Mouse (Mus musculus) embryonic facial prominence, embryonic 14.5 days (tissue): Measurements from ENCODE around the gene Rgs18. TPM values are rescaled to one million over a fixed set of nuclear protein-coding genes. Genes with fewer than 3 reads are reported as not detected.
A peak's percentile ranks its signal among the peaks of the same experiment; 100 is the strongest.

Experiments used
- ATAC-seq: fragments of 200-750 bp; cut with Nextera tagmentation; 2 replicates; pipeline ENCODE4 v1.8.0; 2017; ENCODE audit warnings: low read depth, moderate number of reproducible peaks, moderate TSS enrichment
- DNase-seq: peaks from one replicate; pipeline ENCODE4 v3.0.0-alpha.2; 2015; ENCODE audit warnings: low spot score
- H3K27ac ChIP-seq: fragments of 300-500 bp; sonication (generic); replicated peaks from 2 replicates; pipeline ENCODE4 v1.5.1; 2014; ENCODE audit warnings: low read depth, mild to moderate bottlenecking, low read length, moderate library complexity
- H3K27me3 ChIP-seq: fragments of 300-500 bp; sonication (generic); replicated peaks from 2 replicates; pipeline ENCODE4 v1.6.1; 2014; ENCODE audit warnings: low read length; ENCODE audit not compliant: control insufficient read depth, insufficient read depth
- H3K36me3 ChIP-seq: fragments of 300-500 bp; sonication (generic); 2 replicates; pipeline ENCODE4 v1.6.1; 2014; ENCODE audit warnings: low read length, mixed read lengths; ENCODE audit not compliant: control insufficient read depth, insufficient read depth
- H3K4me1 ChIP-seq: fragments of 300-500 bp; sonication (generic); 2 replicates; pipeline ENCODE4 v1.6.1; 2014; ENCODE audit warnings: antibody characterized with exemption, low read length; ENCODE audit not compliant: control insufficient read depth, insufficient read depth
- H3K4me2 ChIP-seq: fragments of 300-500 bp; sonication (generic); 2 replicates; pipeline ENCODE4 v1.6.1; 2014; ENCODE audit warnings: low read depth, mild to moderate bottlenecking, low read length, moderate library complexity, mixed read lengths
- H3K4me3 ChIP-seq: fragments of 300-500 bp; sonication (generic); 2 replicates; pipeline ENCODE4 v1.5.1; 2014; ENCODE audit warnings: low read depth, mild to moderate bottlenecking, low read length
- H3K9ac ChIP-seq: fragments of 300-500 bp; sonication (generic); 2 replicates; pipeline ENCODE4 v1.6.1; 2014; ENCODE audit warnings: low read depth, mild to moderate bottlenecking, low read length, moderate library complexity, mixed read lengths
- H3K9me3 ChIP-seq: fragments of 300-500 bp; sonication (generic); 2 replicates; pipeline ENCODE4 v1.6.1; 2016; ENCODE audit warnings: low read length; ENCODE audit not compliant: control insufficient read depth
- WGBS: fragments of 180-500 bp; shearing (Covaris S2); extraction: QIAGEN DNeasy Blood & Tissue Kit; methylation state at CpG from one replicate; pipeline ENCODE4 v1.1.7; 2014; 5-methylcytosine and 5-hydroxymethylcytosine counted together
- polyA plus RNA-seq: library from polyadenylated mRNA; unstranded; fragments of >200 nt; fragmentation: Nextera tagmentation; extraction: Ambion mirVana; gene quantifications from 2 replicates; pipeline ENCODE4 v1.2.1, GENCODE M21; 2014

Gene Rgs18
- polyA plus RNA-seq: 4.0 and 4.1 TPM in 2 replicates

- Histone ChIP-seq H3K4me1 (no peaks in the 10 kb centered on the region), H3K4me3 (no peak within 1 kb of the TSS), H3K27ac (no peak within 1 kb of the TSS), H3K9ac (no peak within 1 kb of the TSS), H3K36me3 (no peaks in the 10 kb centered on the region), H3K4me2 (no peak within 1 kb of the TSS), H3K27me3 (no peaks in the 10 kb centered on the region), H3K9me3 (no peaks in the 10 kb centered on the region)
- peak; percentile 4 for DNase-seq
- 83% methylated on average over 5 of the region's 5 CpGs for WGBS
- no peak for ATAC-seq
These were observed at the start of gene Rgs18 for GRCm38 (mm10) chr1:144775331-144775730. Gene Rgs18, minus strand, starts transcription at chr1:144775435.

- Histone ChIP-seq H3K27ac (no peak overlapping the region), H3K4me2 (no peak overlapping the region), H3K27me3 (no peaks in the 10 kb centered on the region), H3K4me1 (no peaks in the 10 kb centered on the region), H3K36me3 (no peaks in the 10 kb centered on the region), H3K9ac (no peak overlapping the region), H3K4me3 (no peak overlapping the region), H3K9me3 (no peaks in the 10 kb centered on the region)
- ATAC-seq: no peak
- WGBS: 91% methylated on average over 1 of the region's 1 CpGs
- no peak for DNase-seq
These were observed 841 bp downstream of the Rgs18 start for GRCm38 (mm10) chr1:144774394-144774793.

DNA sequence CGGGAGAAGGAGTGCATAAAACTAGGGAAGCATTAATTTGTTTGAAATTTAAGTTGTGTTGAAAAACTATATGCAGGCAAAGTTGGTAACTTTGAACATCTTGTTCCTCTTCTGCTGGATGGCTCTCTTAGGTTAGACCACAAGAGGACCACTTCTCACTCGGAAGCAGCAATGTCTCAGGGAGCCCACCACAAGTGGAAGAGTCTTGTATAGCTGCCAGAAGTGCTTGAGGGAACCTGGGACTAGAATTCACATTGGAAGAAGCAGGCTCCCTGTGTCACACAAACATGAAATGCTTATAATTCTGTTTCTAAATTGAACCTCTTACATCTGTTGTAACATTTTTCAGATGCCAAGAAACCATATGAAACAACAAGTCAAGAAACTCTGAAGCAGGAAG lies 9.0 kb downstream of the Rgs18 start:
- H3K27ac ChIP-seq: no peak overlapping the region
- DNase-seq (no peak), ATAC-seq (no peak)
- H3K4me2 ChIP-seq: no peak overlapping the region
- no peak overlapping the region for H3K4me3 ChIP-seq
- H3K27me3 ChIP-seq: no peaks in the 10 kb centered on the region
- H3K36me3 ChIP-seq: no peaks in the 10 kb centered on the region
- H3K9me3 ChIP-seq: no peaks in the 10 kb centered on the region
- H3K9ac ChIP-seq: no peak overlapping the region
- no peaks in the 10 kb centered on the region for H3K4me1 ChIP-seq
- 35% methylated on average over 2 of the region's 2 CpGs for WGBS

- Histone ChIP-seq H3K27me3 (no peaks in the 10 kb centered on the region), H3K4me3 (no peak overlapping the region), H3K4me1 (no peaks in the 10 kb centered on the region), H3K4me2 (no peak overlapping the region), H3K27ac (no peak overlapping the region), H3K9ac (no peak overlapping the region), H3K9me3 (no peaks in the 10 kb centered on the region), H3K36me3 (no peaks in the 10 kb centered on the region)
- DNase-seq (no peak), ATAC-seq (no peak)
- WGBS: 89% methylated on average over 3 of the region's 3 CpGs
These were observed 14.4 kb downstream of the Rgs18 start for GRCm38 (mm10) chr1:144760792-144761191.

DNA sequence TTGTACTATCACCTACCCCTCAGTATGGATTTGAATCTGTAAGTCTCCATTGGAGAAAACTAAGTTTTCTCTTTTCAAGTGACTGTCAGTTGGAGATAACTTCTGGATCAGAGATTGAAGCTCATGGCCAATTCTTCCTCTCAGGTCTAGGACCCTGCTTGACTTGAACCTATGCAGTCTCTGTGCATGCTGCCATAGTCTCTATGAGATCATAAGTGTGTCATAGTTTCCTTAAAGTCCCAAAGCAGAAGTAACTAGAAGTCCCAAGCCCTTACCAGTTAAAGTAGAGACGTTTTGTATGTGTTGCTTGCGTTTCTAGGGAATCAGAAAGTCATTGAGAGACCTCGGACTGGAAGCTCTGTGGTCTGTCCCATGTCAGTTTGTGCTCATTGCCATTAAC lies 24.5 kb downstream of the Rgs18 start:
- no peak overlapping the region for H3K9ac ChIP-seq
- no peak overlapping the region for H3K27ac ChIP-seq
- no peaks in the 10 kb centered on the region for H3K4me1 ChIP-seq
- no peak overlapping the region for H3K4me2 ChIP-seq
- ATAC-seq (no peak), DNase-seq (no peak)
- no peaks in the 10 kb centered on the region for H3K9me3 ChIP-seq
- no peak overlapping the region for H3K4me3 ChIP-seq
- 67% methylated on average over 3 of the region's 3 CpGs for WGBS
- no peaks in the 10 kb centered on the region for H3K27me3 ChIP-seq
- no peaks in the 10 kb centered on the region for H3K36me3 ChIP-seq

DNA sequence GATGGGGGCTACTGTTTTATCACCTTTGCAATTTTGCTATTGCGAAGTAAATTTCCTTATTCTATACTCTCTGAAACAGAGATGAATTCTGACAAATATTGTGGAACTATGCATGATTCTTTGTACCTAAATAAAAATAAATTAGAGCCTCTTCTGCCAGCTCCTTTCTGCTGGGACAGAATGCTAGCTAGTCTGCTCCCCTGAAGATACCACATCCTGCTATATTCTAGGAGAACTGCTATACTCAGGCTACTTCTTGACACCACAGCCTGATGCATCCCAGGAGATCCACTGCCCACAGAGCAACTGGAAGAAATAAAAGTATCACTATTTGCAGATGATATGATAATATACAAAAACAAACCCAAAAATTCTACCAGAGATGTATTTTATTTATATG lies 29.1 kb downstream of the Rgs18 start:
- Histone ChIP-seq H3K4me3 (no peak overlapping the region), H3K27me3 (no peaks in the 10 kb centered on the region), H3K9ac (no peak overlapping the region), H3K4me2 (no peak overlapping the region), H3K36me3 (no peaks in the 10 kb centered on the region), H3K27ac (no peak overlapping the region), H3K9me3 (no peaks in the 10 kb centered on the region), H3K4me1 (no peaks in the 10 kb centered on the region)
- DNase-seq (no peak), ATAC-seq (no peak)
- 94% methylated on average over 1 of the region's 1 CpGs for WGBS

GRCm38 (mm10) chr1:144737739-144738138 lies 37.5 kb downstream of the Rgs18 start:
- H3K4me3 ChIP-seq: no peak overlapping the region
- H3K9ac ChIP-seq: no peak overlapping the region
- no peak overlapping the region for H3K27ac ChIP-seq
- H3K4me2 ChIP-seq: no peak overlapping the region
- H3K9me3 ChIP-seq: no peaks in the 10 kb centered on the region
- 87% methylated on average over 6 of the region's 6 CpGs for WGBS
- no peaks in the 10 kb centered on the region for H3K4me1 ChIP-seq
- H3K36me3 ChIP-seq: no peaks in the 10 kb centered on the region
- DNase-seq (no peak), ATAC-seq (no peak)
- no peaks in the 10 kb centered on the region for H3K27me3 ChIP-seq

DNA sequence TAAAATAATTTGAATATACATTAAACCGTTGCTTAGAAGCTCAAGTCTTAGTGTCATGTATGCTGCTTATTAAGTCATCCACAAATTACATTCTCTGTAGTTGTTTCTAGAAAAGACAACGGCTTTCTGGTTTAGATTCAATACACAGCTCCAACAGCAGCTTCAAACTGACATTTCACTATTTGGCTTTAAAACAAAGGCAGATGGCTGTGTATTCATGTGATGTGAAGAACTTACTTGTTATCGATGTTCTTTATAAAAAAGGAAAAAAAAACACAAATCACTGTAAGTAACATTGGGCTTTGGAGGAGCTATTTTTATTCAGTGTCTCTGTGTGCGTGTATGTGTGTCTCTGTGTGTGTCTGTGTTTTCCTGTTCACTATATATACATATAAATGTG lies 54.5 kb downstream of the Rgs18 start:
- Histone ChIP-seq H3K27ac (no peak overlapping the region), H3K4me2 (no peak overlapping the region), H3K9me3 (no peaks in the 10 kb centered on the region), H3K27me3 (no peaks in the 10 kb centered on the region), H3K4me1 (no peaks in the 10 kb centered on the region), H3K4me3 (no peak overlapping the region), H3K36me3 (no peaks in the 10 kb centered on the region), H3K9ac (no peak overlapping the region)
- ATAC-seq: no peak
- no peak for DNase-seq
- 87% methylated on average over 4 of the region's 4 CpGs for WGBS

GRCm38 (mm10) chr1:144704373-144704772 lies 70.9 kb downstream of the Rgs18 start:
- Histone ChIP-seq H3K36me3 (no peaks in the 10 kb centered on the region), H3K27ac (no peak overlapping the region), H3K4me3 (no peak overlapping the region), H3K4me2 (no peak overlapping the region), H3K4me1 (no peaks in the 10 kb centered on the region), H3K27me3 (no peaks in the 10 kb centered on the region), H3K9ac (no peak overlapping the region), H3K9me3 (no peaks in the 10 kb centered on the region)
- ATAC-seq (no peak), DNase-seq (peak; percentile 1)
- 49% methylated on average over 2 of the region's 2 CpGs for WGBS
